Mouse (Mus musculus) induced T-regulatory cell, adult 2 months (primary cell): Measurements from ENCODE around the gene Gpr137b.
A peak's percentile ranks its signal among the peaks of the same experiment; 100 is the strongest.
"Not testable (repeated sequence)": the region's sequence is repeated elsewhere in the genome, so short reads cannot be mapped to it uniquely, and the experiment has no call there.

Experiments used
- DNase-seq: peaks from one replicate; pipeline ENCODE4 v3.0.0-alpha.2; 2012; ENCODE audit warnings: low read depth

Gene Gpr137b

DNA sequence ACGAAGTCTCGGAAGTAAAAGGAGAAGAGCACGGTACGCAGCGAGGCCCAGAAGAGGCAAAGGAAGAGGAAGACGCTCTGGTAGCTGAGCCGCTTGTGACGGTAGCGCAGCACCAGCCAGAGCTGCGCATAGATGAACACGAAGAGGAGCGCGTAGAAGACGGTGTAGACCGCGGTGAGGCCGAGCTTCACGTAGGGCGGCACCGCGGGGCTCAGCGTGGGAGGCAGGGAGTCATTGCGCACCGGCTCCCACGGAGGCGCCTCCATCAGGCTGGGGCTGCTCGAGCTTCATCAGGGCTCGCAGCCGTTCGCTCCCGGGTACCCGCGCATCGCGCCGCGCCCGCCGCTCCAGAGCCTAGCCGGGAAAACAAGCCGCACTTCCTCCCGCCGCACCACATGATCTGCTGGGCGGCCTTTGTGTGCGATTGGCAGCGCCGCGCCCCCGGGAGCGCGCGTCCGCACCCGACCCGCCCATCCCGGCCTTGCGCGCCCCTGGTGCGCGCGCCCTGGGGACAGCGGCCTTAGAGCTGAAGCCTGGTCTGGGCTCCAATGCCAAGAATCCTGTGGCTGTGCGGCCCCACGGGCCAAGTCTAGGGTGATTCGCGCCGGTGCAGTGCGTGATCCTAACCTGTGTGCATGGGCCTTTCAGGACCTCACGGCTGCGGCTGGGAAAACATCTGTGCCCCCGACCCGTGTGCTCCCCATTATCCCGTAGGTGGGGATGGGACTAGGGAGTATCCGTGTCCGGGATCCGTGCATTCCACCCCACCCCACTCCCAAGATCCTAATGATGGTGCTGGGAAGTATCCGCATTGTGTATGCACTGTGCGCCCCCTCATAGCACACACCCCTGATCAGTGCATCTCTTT lies at the start of gene Gpr137b:
Gene Gpr137b (minus strand): TSS at position 787 of the 868 bp plus-strand sequence.
- DNase-seq: peak; percentile 2

DNA sequence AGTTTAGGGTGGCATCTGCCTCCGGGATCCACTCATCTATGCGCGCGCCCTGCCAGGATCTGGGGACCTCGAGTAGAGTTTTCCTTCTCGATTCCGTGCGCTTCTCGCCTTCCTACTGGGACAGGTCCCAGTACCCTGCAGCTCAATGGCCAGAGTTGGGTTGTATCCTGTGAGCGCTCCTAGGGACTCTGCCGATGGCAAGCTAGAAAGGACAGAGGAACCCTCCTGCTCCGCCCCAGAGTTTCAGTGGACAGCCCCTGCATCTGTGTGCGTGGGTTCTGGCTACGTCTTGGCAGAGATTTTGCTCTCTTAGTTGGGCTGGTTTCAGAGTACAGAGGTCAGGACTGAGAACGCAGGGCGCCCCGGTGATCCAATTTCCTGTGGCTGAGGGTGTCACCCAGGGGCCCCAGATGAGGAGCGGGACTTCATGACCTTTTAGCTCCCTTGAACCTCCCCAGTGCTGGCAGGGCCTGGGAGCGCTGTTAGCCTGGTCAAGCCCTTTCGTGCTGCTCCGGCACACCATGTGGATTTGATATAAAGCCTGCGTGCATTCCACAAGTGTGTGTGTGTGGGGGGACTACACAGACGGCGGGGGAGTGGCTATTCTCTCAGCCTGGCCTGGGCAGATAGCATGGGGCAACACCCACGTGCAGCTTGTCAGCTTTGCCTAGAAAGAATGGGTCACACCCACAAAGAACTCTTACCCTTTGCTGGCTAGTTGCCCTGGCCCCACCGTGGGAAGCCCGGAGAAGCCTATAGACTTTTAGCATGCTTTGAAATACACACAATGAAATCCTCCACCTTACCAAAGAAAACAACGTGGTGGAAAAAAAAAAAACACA lies 44.5 kb upstream of the Gpr137b start:
- DNase-seq: not testable (repeated sequence)

DNA sequence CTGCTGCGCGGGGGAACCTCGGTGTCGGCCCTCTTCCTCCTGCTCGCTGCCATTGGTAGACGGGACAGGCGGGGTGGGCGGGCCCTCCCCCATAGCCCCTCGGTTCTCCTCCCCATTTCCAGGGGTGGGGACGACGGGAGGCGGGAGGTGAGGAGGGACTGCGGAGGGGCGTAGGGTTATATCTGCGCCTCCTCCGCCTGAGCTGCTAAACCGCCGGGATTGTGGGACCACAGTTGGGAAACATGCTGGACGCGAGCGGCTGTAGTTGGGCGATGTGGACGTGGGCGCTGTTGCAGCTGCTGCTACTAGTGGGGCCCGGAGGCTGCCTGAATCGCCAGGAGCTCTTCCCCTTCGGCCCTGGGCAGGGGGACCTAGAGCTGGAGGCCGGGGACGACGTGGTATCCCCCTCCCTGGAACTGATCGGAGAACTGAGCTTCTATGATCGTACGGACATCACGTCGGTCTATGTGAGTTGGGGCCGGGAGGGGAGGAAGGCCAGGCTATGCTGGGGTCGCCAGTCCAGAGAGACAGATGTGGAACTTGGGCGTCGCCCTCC lies 43.7 kb upstream of the Gpr137b start, which contains the start of gene Nid1:
Gene Nid1 (plus strand): TSS at position 92 of the 556 bp plus-strand sequence.
- DNase-seq: not testable (repeated sequence)

DNA sequence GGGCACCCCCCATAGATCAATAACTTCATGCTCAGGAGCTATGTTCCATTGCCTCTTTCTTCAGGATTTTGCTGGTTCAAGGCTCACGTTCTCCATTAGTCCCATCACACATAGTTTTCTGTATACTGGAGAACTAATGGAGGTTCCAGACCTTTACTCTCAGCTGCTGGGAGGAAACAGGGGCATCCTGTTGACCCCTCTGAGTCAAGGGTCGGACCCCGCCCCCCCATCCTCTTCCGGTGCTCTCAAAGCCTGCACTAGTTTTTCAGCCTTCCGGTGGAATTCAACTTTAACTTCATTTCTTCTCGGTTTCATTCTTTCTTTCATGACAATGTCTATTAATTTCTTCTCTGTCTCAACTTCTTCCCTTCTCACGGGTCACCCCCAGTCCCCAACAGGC lies 42.3 kb upstream of the Gpr137b start:
- DNase-seq: not testable (repeated sequence)

DNA sequence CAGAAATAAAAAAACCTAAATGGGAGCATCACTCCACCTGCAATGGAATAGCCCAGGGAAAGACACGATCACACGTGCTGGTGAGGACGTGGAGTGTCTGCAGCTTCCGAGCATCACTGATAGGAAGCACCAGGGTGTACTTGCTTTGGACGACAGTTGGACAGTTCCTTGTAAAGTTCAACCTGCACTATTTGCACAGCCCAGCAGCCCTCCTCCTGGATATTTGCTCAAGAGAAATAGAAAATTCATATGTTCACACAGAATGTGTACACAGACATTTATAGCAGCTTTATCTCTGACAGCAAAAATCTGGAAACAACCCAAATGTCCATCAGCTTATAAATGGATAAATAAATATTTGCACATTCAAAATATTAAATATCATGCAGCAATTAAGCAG lies 29.5 kb upstream of the Gpr137b start:
- DNase-seq: not testable (repeated sequence)

DNA sequence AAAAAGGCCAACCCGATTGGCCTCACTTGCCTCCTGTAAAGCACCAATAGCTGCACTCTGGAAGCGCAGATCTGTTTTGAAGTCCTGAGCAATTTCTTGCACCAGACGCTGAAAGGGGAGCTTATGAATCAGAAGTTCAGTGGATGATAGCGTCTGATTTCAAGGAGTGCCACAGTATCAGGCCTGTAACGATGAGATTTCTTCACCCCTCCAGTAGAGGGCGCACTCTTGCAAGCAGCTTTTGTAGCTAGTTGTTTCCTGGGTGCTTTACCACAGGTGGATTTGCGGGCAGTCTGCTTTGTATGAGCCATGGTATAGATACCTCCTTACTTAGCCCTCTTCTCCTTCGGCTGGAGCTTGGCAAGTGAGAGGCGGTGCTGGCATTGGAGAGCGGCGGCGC lies 25.0 kb upstream of the Gpr137b start:
- peak; percentile 0 for DNase-seq

DNA sequence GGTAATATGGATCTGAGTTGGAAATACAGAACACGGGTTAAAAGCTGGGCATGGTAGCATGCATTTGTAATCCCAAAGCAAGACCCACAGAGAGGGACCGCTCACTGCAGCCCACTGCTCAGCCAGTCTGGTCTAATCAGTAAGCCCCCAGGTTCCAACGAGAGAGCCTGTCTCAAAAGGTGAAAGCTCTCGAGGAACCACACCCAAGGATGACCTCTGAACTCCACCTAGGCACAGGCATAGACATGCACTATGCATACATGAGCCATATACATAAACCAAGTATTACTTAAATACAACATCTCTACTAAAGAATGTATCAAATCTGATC lies 22.2 kb upstream of the Gpr137b start:
- not testable (repeated sequence) for DNase-seq

DNA sequence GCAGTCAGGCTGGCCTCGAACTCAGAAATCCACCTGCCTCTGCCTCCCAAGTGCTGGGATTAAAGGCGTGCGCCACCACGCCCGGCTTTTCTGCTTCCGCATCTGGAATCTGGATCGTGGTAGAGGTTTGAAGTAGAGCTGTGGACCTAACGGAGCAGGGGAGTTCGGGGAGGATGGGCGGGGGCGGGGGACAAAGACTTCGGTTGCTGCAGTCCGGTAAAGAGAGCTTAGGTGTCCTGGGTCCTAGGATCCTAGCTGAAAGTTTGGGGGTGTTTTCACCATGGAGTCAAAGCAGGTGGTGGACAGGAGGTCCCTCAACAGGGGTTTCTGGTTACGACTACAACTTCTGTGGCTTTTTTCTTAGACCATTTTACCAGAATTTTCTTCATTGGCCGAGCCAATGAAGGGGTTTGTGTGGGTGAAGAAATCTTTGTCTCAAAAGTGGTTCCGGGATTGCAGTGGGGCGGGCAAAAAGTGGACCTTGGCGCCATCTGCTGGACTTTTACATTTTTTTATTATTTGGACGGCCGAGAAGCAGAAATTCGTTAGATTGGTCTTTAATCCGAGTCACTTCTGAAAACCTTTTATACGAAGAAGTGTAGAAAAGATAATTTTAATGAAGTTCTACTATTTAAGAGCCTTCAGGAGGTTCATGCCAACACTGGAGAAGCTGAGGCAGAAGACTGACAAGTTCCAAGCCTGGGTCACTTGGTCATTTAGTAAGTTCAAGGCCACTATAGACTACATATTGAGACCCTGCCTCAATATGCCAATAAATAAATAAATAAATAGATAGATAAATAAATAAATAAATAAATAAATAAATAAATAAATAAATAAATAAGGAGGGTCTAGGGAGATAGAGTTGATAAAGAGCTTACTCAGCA lies 21.5 kb upstream of the Gpr137b start:
- DNase-seq: peak; percentile 45

DNA sequence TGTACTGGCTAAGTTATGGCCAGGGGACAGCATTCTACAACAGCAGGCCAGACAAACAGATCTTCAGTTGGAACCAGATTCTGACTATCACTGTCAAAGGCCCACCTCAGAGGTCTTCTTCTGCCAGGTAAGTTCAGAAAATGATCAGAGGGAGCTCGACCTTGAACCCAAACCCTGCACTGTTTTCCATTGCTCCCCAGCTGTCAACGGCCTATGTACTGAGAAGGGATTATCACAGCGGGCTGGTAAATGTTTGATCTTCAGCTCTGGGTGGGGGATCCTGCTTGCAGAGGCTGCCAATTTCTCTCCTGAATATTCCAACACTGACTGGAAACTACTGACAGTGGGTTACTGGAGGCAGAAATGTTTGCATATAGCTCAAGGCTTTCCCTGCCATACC lies 20.4 kb upstream of the Gpr137b start:
- DNase-seq: no peak

DNA sequence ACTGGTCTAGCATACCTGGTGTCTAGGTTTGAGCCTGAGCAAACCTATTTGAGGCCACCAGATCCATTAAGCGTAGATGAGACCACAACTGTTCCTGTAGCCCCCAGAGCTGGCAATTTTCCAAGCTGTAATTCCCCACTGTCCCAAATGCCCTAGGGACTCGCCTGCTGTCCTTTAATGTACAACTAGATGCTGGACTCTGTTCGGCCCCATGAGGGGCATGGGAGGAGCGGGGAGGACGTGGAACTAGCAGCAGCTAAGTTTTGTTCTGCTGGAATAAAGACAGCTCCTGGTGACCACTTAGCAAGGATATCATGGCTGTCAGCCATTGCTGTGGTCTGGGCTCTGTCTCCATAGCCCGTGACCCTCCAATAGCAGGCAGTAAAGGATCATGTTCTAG lies 11.7 kb upstream of the Gpr137b start:
- not testable (repeated sequence) for DNase-seq

DNA sequence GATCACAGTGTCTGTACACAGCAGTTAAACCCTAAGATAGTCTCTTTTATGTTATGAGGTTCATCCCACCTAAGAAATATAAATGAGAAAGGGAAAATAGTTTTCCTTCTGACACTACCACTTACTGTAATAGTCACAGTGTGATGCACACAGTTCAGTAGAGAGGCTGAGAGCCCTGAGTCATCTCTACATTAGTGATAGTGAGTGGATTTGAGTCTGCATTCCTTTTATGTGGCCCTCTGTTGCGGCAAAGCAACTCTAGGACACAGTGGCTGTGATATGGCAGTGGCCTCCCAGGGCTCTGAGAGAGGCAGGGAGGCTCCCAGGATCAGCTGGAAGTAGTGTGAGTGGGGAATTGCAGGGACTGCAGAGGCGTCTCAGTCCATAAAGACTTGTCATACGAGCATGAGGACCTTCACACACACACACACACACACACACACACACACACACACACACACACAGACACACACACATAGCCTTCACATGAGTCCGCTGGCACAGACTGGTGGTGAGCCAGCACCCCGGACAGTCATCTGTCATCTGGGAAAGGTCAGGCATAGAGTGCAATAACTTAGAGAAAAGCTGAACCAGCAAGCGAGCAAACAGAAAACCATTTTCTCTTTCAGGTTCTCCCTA lies 10.8 kb upstream of the Gpr137b start:
- DNase-seq: not testable (repeated sequence)

DNA sequence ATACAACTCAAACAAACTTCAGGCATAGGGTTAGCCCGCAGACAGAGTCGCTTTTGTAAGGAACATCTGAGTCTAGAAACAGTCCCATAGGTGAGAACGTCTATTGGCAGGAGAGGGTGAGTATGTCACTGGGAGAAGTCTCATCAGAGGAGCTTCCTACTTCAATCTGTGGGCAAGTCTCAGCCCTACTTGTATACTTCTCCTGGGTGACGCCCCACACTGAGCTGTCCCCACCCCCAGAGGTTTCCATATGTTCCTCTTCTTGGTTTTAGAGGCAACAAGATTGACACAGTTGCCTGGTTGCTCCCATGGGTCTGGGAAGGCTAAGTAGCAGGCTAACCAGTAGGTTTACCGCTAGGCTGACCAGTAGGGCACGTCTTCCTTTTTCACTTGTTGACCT lies 10.0 kb upstream of the Gpr137b start:
- not testable (repeated sequence) for DNase-seq

DNA sequence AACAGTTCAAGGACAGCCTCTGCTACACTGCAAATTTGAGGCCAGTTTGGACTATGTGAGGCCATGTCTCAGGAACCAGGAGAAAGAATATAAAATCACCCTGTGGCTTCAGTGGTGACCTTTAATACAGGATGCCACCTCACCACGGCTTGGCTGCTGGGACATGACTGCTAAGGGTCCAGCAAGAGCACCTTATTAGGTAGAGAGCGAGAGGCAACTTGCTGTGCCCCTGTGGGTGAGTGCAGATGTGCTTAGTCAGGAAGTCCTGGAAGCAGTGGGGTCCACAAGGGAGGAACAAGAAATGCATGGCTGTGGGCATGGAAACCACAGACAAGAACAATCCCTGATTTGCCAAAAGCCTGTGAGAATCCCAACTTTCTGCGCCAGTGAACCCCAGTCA lies 9.6 kb upstream of the Gpr137b start:
- DNase-seq: not testable (repeated sequence)

DNA sequence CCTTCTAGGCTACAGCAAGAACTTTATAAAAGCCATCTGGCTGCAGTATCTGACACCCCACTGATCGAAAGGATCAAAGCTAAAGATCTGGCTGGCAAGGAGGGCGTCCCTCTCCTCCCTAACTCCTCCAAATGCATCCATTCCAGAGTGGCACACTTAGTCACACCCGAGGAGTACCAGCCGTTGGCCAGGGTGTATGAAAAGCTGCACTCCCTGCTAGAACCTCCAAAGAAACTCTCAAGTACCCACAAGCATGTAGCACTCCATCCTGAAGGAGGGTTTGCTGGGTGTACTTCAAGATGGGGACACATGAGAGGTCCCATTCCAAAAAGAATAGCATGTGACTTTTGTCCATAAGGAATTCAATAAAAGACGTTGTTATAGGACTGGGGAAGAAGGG lies 9.0 kb upstream of the Gpr137b start:
- DNase-seq: not testable (repeated sequence)

DNA sequence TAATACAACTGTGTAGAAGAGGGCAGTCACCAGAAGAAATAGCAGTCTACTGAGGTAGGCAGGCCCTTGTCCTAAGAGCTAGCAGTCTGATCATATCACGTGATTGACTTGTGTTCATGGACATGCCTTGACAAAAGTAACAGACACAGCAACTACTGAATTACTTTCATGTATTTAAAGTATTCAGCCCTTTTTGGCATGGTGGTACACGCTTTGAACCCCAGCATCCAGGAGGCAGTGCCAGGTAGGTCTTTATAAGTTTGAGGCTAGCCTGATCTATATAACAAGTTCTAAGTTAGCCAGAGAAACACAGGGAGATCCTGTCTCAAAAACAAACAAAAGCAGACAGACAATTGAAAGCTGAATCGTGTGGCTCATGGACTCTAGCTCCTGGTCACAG lies 7.0 kb upstream of the Gpr137b start:
- not testable (repeated sequence) for DNase-seq

DNA sequence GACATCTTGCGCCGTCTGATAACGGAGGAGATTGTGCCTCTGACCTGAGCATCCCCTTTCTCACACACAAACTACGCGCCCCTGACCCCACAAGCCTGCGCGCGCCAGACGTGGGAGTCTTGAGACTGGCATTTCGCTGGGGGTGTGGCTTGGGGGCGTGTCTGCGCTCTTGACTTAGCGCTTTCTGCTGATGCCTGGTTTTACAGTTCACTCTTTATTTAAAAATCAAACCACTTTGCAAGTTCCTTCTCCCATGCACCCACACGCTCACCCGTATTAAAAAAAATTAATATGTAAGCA lies 232 bp upstream of the Gpr137b start:
- peak; percentile 11 for DNase-seq

DNA sequence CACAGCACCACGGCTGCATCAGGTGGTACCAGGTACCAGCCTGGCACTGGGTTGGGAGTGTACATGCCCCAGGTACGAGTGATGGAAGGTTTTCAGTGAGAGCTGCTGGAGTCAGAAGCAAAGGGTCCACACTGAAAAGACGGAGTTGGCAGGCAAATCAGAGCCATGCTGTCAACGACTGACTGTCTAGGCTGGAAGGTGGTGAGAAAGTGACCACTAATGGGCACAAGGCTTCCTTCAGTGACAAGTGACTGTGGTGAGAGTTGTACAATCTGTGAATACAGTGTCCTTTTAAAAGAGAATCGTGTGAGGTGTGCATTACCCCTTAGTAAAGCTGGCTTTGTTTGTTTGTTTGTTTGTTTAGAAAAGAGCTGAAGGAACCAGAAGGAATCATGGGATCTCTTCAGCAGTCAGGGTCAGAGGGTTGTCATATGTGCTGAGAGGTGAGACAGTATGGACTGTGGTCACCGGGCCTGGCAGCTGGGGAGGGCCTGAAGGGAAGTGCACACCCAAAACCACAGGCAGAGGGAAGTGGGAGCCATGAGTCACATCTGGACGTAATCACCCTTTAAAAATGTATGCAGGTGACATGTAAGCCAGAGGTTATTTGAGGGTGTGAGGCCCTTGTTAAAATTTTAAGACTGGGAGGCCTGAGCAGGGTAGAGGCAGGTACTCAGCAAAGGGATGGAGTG lies 15.5 kb downstream of the Gpr137b start:
- DNase-seq: not testable (repeated sequence)

DNA sequence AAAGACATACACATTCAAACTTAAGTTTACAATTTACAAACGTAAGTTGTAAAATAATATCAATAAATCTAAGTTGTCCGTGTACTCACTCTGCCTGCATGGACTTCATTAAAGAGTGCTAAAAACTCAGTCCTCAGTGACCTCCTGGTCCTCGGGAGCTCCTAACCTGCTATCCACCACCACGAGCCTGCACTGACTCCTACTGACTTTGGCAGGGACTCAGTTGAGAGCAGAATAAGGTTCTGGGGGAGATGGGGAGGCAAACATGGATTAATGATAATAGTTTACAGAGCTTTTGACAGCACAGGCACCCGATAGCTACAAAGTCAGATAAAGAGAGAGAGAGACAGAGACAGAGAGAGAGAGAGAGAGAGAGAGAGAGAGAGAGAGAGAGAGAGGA lies 16.6 kb downstream of the Gpr137b start:
- DNase-seq: no peak

DNA sequence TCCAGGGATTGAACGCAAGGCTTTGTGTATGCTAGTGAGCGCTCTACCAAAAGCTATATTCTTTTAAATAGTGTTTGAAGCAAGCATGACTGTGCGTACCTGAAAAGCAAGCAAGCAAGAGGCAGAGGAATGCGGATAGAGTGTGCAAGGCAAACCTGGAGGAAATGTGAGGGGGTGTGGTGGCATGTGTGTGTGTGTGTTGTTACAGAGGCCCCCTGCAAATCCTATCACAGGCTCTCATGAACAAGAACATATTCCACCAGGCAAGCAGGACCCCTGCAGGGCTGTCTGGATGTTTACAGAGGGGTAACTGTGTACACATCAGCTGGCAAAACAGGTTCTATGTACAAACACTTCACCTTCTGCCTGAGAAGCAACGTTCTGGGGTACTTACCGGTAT lies 19.8 kb downstream of the Gpr137b start:
- not testable (repeated sequence) for DNase-seq

DNA sequence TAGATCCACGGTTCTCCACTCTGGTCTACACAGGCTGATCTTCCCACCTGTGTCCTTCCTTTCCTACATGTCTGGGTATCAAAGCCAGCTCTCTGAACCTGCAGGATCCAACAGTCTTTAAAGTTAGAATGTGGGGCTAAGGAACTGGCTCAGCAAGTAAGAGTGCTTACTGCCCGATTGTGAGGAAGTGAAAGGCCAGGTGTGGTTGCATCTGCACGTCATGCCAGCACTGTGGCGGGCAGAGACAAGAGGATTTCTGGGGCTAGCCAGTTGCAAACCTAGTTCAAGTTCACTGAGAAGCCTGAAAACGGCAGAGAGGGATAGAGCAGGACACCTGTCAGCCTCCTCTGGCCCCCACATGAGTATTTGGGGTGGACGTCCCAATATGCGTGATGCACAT lies 22.4 kb downstream of the Gpr137b start:
- DNase-seq: not testable (repeated sequence)

DNA sequence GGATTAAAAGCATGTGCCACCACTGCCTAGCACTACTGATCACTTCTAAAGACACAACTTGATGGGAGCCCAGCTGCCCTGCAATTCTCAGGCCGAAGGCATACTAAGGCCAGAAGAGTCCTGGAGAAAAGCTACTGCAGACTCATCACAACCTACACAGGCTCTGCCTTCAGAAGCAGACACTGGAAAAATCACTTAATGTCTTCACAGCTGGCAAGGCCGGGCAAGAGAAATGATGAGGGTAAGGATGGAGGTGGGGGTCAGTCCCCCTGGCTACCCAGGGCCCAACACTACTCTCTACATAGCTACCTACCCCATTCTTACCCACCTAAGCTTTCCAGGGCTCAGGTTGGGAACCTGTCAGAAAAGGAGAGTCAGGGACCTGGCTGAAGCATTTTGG lies 27.4 kb downstream of the Gpr137b start:
- not testable (repeated sequence) for DNase-seq
